Mouse (Mus musculus) CH12.LX (cell line): ENCODE measurements around the gene Sgms1.

ENCODE experiments used
- CHD2 ChIP-seq: IDR thresholded peaks from 2 replicates; pipeline ENCODE4 v1.6.1; 2011; ENCODE audit warnings: low read length, improper control_type of control experiment
- CTCF ChIP-seq, 2 experiments: IDR thresholded peaks in 1 of 2; conservative IDR thresholded peaks in 1 of 2; 2 replicates each; pipeline ENCODE4 v1.5.1; 2011 to 2012; ENCODE audit warnings: low read depth in 2 of 2, low read length in 2 of 2, improper control_type of control experiment in 1 of 2, inconsistent platforms in 1 of 2, mild to moderate bottlenecking in 1 of 2, moderate library complexity in 1 of 2
- EP300 ChIP-seq: IDR thresholded peaks from 2 replicates; pipeline ENCODE4 v1.6.1; 2011; ENCODE audit warnings: low read length, improper control_type of control experiment
- ETS1 ChIP-seq: conservative IDR thresholded peaks from 2 replicates; pipeline ENCODE4 v1.6.1; 2012; ENCODE audit warnings: low read depth, mild to moderate bottlenecking, inconsistent platforms, low read length, improper control_type of control experiment, moderate library complexity
- MAFK ChIP-seq: IDR thresholded peaks from 2 replicates; pipeline ENCODE4 v1.6.1; 2011; ENCODE audit warnings: low read length, improper control_type of control experiment; ENCODE audit not compliant: insufficient replicate concordance
- MAX ChIP-seq: IDR thresholded peaks from 2 replicates; pipeline ENCODE4 v1.6.1; 2011; ENCODE audit warnings: low read length, improper control_type of control experiment
- POLR2A ChIP-seq: IDR thresholded peaks from 2 replicates; pipeline ENCODE4 v1.6.1; 2011; ENCODE audit warnings: low read depth, mild to moderate bottlenecking, improper control_type of control experiment, low read length
- POLR2AphosphoS2 ChIP-seq: IDR thresholded peaks from 2 replicates; pipeline ENCODE4 v1.6.1; 2011; ENCODE audit warnings: low read depth, low read length, improper control_type of control experiment
- RCOR1 ChIP-seq: conservative IDR thresholded peaks from 2 replicates; pipeline ENCODE4 v1.6.1; 2012; ENCODE audit warnings: low read depth, mild to moderate bottlenecking, inconsistent platforms, low read length, improper control_type of control experiment
- SIN3A ChIP-seq: IDR thresholded peaks from 2 replicates; pipeline ENCODE4 v1.6.1; 2012; ENCODE audit warnings: low read length, improper control_type of control experiment, inconsistent platforms
- TBP ChIP-seq: conservative IDR thresholded peaks from 2 replicates; pipeline ENCODE4 v1.6.1; 2011; ENCODE audit warnings: low read depth, low read length, improper control_type of control experiment
- USF1 ChIP-seq: IDR thresholded peaks from 2 replicates; pipeline ENCODE4 v1.6.1; 2014; ENCODE audit warnings: low read depth, mild to moderate bottlenecking, inconsistent platforms, low read length, improper control_type of control experiment
- ZKSCAN1 ChIP-seq: IDR thresholded peaks from 2 replicates; pipeline ENCODE4 v1.6.1; 2012; ENCODE audit warnings: low read depth, inconsistent platforms, low read length, improper control_type of control experiment, borderline replicate concordance
- ZNF384 ChIP-seq: IDR thresholded peaks from 2 replicates; pipeline ENCODE4 v1.6.1; 2012; ENCODE audit warnings: low read depth, low read length, improper control_type of control experiment, inconsistent platforms

- TF ChIP-seq USF1 (no peak), POLR2AphosphoS2 (no peak), CTCF (conservative IDR thresholded peaks at IDR 0.05 in 1 of 2, IDR thresholded peaks at IDR 0.05 in 1 of 2; ENCODE audit: low read depth in 2 of 2, low read length in 2 of 2) (no peak), POLR2A (no peak), MAX (no peak), EP300 (no peak), CHD2 (no peak), ZNF384 (no peak), MAFK (no peak), SIN3A (no peak), ZKSCAN1 (no peak), RCOR1 (no peak), ETS1 (no peak), TBP (no peak)
Measured at GRCm38 (mm10) chr19:32333544-32333943, 56.0 kb downstream of the Sgms1 start.
